Mouse (Mus musculus): ENCODE measurements around the gene Hyal1. TPM values are rescaled to one million over a fixed set of nuclear protein-coding genes. Genes with fewer than 3 reads are reported as not detected.

The Hyal1 gene
- total RNA-seq (2017): 0.86 to 2.0 TPM in 2 of 3 replicates, not detected in the other

- no peak for ATAC-seq (replicated peaks; ENCODE audit: insufficient number of reproducible peaks, low FRiP score, low TSS enrichment, poor library complexity, severe bottlenecking)
Measured at GRCm38 (mm10) chr9:107576357-107577107, at the start of gene Hyal1. Gene Hyal1, plus strand, starts transcription at chr9:107576927.

- ATAC-seq (replicated peaks; ENCODE audit: insufficient number of reproducible peaks, low FRiP score, low TSS enrichment, poor library complexity, severe bottlenecking): peak; percentile 94
Measured at GRCm38 (mm10) chr9:107533791-107534407, 42.8 kb upstream of the Hyal1 start, which contains the start of gene Tmem115. Gene Tmem115, plus strand, starts transcription at chr9:107533945.

- no peak for ATAC-seq (replicated peaks; ENCODE audit: insufficient number of reproducible peaks, low FRiP score, low TSS enrichment, poor library complexity, severe bottlenecking)
Measured at GRCm38 (mm10) chr9:107534408-107535202, 42.1 kb upstream of the Hyal1 start.

- ATAC-seq (replicated peaks; ENCODE audit: insufficient number of reproducible peaks, low FRiP score, low TSS enrichment, poor library complexity, severe bottlenecking): no peak
Measured at GRCm38 (mm10) chr9:107538231-107538630, 38.5 kb upstream of the Hyal1 start.

DNA sequence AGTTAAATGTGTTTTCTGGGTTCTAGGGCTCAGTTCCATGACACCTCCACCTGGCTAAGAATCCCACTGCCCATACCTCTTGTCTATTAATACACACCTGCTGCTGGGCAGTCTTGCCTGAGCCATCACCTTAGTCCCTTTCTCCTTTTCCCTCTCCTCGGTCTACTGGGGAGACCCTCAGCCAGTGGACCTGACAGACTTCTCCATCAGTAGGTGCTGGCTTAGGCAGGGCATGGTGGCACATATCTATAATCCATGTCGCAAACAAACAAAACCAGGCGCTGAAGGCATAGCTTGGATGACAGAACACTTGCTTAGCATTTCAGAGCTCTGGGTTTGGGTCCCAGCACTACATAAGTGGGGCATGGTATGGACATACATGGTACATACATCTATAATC lies 38.0 kb upstream of the Hyal1 start:
- no peak for ATAC-seq (replicated peaks; ENCODE audit: insufficient number of reproducible peaks, low FRiP score, low TSS enrichment, poor library complexity, severe bottlenecking)

DNA sequence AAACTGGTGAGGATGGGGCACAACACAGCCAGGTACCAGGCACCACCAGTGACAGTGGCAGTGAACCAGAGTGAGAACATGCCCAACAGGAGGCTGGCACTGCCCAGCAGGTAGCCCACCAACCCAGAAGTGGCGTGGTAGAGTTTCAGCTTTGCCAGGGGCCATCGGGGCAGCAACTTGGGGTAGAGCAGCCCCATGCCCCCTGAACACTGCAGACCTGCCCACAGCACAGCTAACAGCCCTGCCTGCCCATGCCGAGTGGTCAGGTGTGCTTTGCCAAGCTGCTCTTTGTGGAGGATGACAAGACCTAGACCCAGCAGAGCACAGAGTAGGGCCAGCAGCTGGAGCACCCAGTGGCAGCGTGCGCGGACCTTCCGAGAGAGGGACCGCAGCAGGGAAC lies 36.8 kb upstream of the Hyal1 start:
- ATAC-seq (replicated peaks; ENCODE audit: insufficient number of reproducible peaks, low FRiP score, low TSS enrichment, poor library complexity, severe bottlenecking): no peak

- ATAC-seq (replicated peaks; ENCODE audit: insufficient number of reproducible peaks, low FRiP score, low TSS enrichment, poor library complexity, severe bottlenecking): no peak
Measured at GRCm38 (mm10) chr9:107540420-107540819, 36.3 kb upstream of the Hyal1 start.

DNA sequence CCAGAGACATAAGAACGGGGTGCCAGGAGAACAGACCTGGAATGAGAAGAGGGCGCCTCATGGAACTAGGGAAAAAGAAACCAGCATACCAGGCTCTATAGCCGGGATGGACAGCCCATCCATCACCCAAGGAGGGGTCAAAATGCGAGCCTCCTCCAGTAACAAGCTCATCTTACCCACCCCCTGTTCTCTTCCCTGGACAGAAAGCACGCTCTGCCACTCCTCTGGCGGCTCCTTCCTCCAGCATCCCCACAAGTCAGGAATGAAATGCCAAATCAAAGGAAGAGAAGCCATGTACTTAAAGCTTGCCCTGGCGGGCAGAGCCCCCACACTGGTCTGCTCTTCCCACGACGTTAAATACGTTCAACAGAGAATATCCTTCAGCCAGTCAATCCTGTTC lies 35.7 kb upstream of the Hyal1 start:
- no peak for ATAC-seq (replicated peaks; ENCODE audit: insufficient number of reproducible peaks, low FRiP score, low TSS enrichment, poor library complexity, severe bottlenecking)

- peak; percentile 82 for ATAC-seq (replicated peaks; ENCODE audit: insufficient number of reproducible peaks, low FRiP score, low TSS enrichment, poor library complexity, severe bottlenecking)
Measured at GRCm38 (mm10) chr9:107541474-107542351, 35.0 kb upstream of the Hyal1 start, which contains the start of the genes Cyb561d2 and Nprl2. Gene Cyb561d2, minus strand, starts transcription at chr9:107542193. Gene Nprl2, plus strand, starts transcription at chr9:107542226.

DNA sequence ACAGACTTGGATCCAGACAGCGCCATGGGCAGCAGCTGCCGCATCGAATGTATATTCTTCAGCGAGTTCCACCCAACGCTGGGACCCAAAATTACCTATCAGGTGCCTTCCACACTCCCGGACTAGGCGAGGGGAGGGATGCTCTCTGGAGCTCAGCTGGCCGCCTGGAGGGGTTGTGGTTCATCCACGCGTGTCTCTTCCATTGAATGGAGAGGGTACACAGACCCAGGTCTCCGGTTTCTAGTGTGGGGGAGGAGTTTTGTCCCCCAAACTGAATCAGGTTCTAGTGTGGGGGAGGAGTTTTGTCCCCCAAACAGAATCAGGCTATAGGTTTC lies 34.4 kb upstream of the Hyal1 start:
- no peak for ATAC-seq (replicated peaks; ENCODE audit: insufficient number of reproducible peaks, low FRiP score, low TSS enrichment, poor library complexity, severe bottlenecking)

DNA sequence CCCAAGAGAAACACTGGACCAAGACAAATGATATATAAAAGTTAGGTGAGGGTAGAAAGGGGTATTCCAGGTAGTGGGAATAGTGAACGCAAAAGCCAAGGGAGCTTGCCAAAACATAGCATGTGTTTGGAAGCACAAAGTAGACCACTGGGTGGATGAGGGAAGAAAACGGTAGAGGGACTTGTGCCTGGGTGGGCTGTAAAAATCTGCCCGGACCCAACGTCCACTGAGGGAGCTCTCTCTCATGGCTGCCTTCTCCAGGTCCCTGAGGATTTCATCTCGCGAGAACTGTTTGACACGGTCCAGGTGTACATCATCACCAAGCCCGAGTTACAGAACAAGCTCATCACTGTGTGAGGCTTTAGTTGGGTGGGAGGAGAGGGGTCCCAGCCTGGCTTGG lies 34.0 kb upstream of the Hyal1 start:
- no peak for ATAC-seq (replicated peaks; ENCODE audit: insufficient number of reproducible peaks, low FRiP score, low TSS enrichment, poor library complexity, severe bottlenecking)

DNA sequence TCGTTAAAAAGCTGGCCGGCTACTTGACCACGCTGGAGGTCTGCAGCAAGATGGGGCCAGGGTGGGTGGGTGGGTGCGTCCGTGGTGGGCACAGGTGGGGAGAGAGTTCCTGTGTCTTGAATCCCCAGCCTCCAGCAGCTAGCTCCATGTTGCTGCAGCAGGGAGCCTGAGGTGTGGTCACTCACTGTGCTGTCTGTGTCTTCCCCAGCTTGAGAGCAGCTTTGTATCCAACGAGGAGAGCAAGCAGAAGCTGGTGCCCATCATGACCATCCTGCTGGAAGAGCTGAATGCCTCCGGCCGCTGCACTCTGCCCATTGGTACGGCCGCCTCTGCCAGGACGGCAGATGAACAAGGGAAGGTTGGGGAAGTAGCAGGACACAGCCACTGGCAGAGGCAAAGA lies 33.4 kb upstream of the Hyal1 start:
- ATAC-seq (replicated peaks; ENCODE audit: insufficient number of reproducible peaks, low FRiP score, low TSS enrichment, poor library complexity, severe bottlenecking): no peak

DNA sequence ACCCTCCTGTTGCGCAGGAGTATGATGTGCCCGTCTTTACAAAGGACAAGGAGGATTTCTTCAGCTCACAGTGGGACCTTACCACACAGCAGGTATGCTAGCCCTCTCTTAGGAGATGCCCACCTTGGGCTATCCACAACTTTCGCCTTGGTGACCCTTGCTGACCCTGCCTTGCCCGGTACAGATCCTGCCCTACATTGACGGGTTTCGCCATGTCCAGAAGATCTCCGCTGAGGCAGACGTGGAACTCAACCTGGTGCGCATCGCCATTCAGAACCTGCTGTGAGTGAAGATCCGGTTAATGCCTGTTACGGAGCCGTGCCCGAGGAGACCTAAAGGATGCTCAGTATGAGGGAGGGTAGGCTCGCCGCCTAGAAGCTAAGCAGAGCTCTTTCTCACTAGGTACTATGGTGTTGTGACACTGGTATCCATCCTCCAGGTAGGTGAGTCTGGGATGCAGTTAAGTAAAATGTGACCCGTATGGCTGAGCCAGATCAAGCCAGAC lies 32.5 kb upstream of the Hyal1 start:
- no peak for ATAC-seq (replicated peaks; ENCODE audit: insufficient number of reproducible peaks, low FRiP score, low TSS enrichment, poor library complexity, severe bottlenecking)

GRCm38 (mm10) chr9:107544729-107545128 lies 32.0 kb upstream of the Hyal1 start:
- no peak for ATAC-seq (replicated peaks; ENCODE audit: insufficient number of reproducible peaks, low FRiP score, low TSS enrichment, poor library complexity, severe bottlenecking)

DNA sequence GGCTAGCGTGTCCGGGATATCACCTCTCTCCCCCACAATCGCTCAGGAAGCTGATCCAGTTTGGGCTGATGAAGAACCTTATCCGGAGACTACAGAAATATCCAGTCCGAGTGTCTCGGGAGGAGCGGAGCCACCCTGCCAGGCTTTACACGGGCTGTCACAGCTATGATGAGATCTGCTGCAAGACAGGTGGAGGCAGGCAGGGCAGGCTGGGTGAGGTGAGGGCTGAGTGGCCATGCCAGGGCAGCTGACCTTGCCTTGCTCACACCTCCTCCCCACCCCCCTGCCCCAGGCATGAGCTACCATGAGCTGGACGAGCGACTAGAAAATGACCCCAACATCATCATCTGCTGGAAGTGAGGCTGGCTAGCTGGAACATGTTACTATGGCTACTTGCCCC lies 31.5 kb upstream of the Hyal1 start:
- no peak for ATAC-seq (replicated peaks; ENCODE audit: insufficient number of reproducible peaks, low FRiP score, low TSS enrichment, poor library complexity, severe bottlenecking)

- no peak for ATAC-seq (replicated peaks; ENCODE audit: insufficient number of reproducible peaks, low FRiP score, low TSS enrichment, poor library complexity, severe bottlenecking)
Measured at GRCm38 (mm10) chr9:107545602-107546001, 31.1 kb upstream of the Hyal1 start.

- ATAC-seq (replicated peaks; ENCODE audit: insufficient number of reproducible peaks, low FRiP score, low TSS enrichment, poor library complexity, severe bottlenecking): peak; percentile 45
Measured at GRCm38 (mm10) chr9:107547026-107547425, 29.7 kb upstream of the Hyal1 start, which contains the start of gene Zmynd10. Gene Zmynd10, plus strand, starts transcription at chr9:107547298.

- no peak for ATAC-seq (replicated peaks; ENCODE audit: insufficient number of reproducible peaks, low FRiP score, low TSS enrichment, poor library complexity, severe bottlenecking)
Measured at GRCm38 (mm10) chr9:107547957-107548356, 28.8 kb upstream of the Hyal1 start.

All from monocyte, adult 5-6 weeks (primary cell).